Mouse (Mus musculus): ENCODE measurements around the gene Paip2b. TPM values are rescaled to one million over a fixed set of nuclear protein-coding genes. Genes with fewer than 3 reads are reported as not detected.

Paip2b gene
- 16.0 and 21.0 TPM in 2 replicates for total RNA-seq (2012; rRNA removed)
- polyA plus RNA-seq (2012; ENCODE audit: insufficient read depth in 1 of 2, insufficient read length in 2 of 2, low read depth in 1 of 2, low replicate concordance in 2 of 2, missing spikeins in 1 of 2), result 10 to 100 TPM in 1 of 2 experiments, not detected in 1; 18.4 TPM

DNA sequence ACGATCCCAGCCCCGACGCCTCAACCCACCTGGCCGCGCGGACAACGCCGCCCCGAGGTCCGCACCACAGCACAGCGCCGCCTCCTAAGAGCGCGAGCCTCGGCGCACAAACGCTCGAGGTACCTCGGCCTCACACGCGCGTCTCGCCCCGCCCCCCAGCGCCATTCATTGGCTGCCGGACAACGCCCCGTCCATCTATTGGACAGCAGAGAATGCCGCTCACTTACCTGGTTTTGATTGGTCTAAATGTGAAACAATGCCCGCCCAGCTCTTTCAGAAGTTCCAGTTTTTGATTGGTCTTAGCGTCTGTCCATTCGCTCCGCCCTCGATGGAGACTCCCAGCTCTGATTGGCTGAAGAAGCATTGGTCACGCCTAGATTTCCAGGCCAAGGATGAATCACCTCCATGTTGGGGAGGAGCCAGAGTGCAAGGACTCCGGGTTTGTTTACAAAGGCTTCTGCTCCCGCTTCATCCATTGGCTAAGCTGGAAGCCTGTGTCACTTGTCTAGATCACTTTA is at the start of gene Paip2b:
Paip2b (minus strand) TSS at position 136 of the 518 bp plus-strand sequence.
- H3K9ac ChIP-seq (ENCODE audit: control insufficient read depth, low read depth, low read length, poor library complexity, severe bottlenecking), result peak within 1 kb of the TSS; percentile 72
- H3K27me3 ChIP-seq (ENCODE audit: control insufficient read depth in 1 of 2, insufficient read depth in 2 of 2, low read length in 2 of 2), result no peaks in the 10 kb centered on the region
- peaks cover 2 to 6% of the 10 kb centered on the region in 2 experiments; a peak in 2 of 4 replicates for H3K4me1 ChIP-seq (ENCODE audit: control insufficient read depth in 1 of 2, insufficient read depth in 2 of 2, low read length in 2 of 2)
- peak; percentile 100 for DNase-seq (ENCODE audit: low read depth, low spot score)
- H3K36me3 ChIP-seq (ENCODE audit: control insufficient read depth in 1 of 2, insufficient read depth in 2 of 2, low read length in 2 of 2), result peaks cover 0 to 6% of the 10 kb centered on the region in 2 experiments; a peak in 2 of 4 replicates
- peak; percentile 62; the same call in 1 of the 2 replicates for TF ChIP-seq POLR2AphosphoS2 (IDR thresholded peaks at IDR 0.05; ENCODE audit: low read length)
- peak; percentile 58 for TF ChIP-seq SIN3A (IDR thresholded peaks at IDR 0.05; ENCODE audit: low read length)
- 0 out of 2 replicates have a peak, but pooled peaks have one; percentile 9 for TF ChIP-seq USF1 (IDR thresholded peaks at IDR 0.05; ENCODE audit: low read depth, low read length)
- peak; percentile 31; the same call in 1 of the 2 replicates for TF ChIP-seq POLR2AphosphoS5 (IDR thresholded peaks at IDR 0.05; ENCODE audit: borderline replicate concordance, low read depth, low read length)
- peak; percentile 69; the same call in 1 of the 2 replicates for TF ChIP-seq TBP (IDR thresholded peaks at IDR 0.05; ENCODE audit: low read depth, low read length)
- peak in 2 of 3 experiments; percentile 8 to 14; a peak in 1 of 6 replicates for TF ChIP-seq CTCF (IDR thresholded peaks at IDR 0.05 in 2 of 3, conservative IDR thresholded peaks at IDR 0.05 in 1 of 3; ENCODE audit: control insufficient read depth in 1 of 3, insufficient read depth in 1 of 3, low read depth in 2 of 3, low read length in 3 of 3, poor library complexity in 1 of 3, severe bottlenecking in 1 of 3)
- TF ChIP-seq NELFE (IDR thresholded peaks at IDR 0.05; ENCODE audit: low read depth, low read length), result peak; percentile 85
- peak; percentile 41; the same call in 1 of the 2 replicates for TF ChIP-seq TCF12 (IDR thresholded peaks at IDR 0.05; ENCODE audit: low read depth, low read length)
- TF ChIP-seq HCFC1 (IDR thresholded peaks at IDR 0.05; ENCODE audit: low read depth, low read length), result peak; percentile 53
- no peak for TF ChIP-seq RAD21 (IDR thresholded peaks at IDR 0.05; ENCODE audit: low read depth, low read length)
- TF ChIP-seq NRF1 (IDR thresholded peaks at IDR 0.05; ENCODE audit: insufficient read depth, low read depth, low read length, poor library complexity, severe bottlenecking), result 0 out of 2 replicates have a peak, but pooled peaks have one; percentile 32
- TF ChIP-seq TAL1 (IDR thresholded peaks at IDR 0.05; ENCODE audit: low read length), result no peak
- no peak for TF ChIP-seq UBTF (IDR thresholded peaks at IDR 0.05; ENCODE audit: borderline replicate concordance, insufficient read depth, low read depth, low read length)
- no peak for TF ChIP-seq GATA1 (IDR thresholded peaks at IDR 0.05; ENCODE audit: low read depth, low read length)
- no peak for TF ChIP-seq ZNF384 (IDR thresholded peaks at IDR 0.05; ENCODE audit: low read depth, low read length)
- peak; percentile 86 for TF ChIP-seq CHD2 (IDR thresholded peaks at IDR 0.05; ENCODE audit: low read length)
- peak; percentile 90 to 95 for TF ChIP-seq POLR2A (IDR thresholded peaks at IDR 0.05; ENCODE audit: control insufficient read depth in 1 of 2, insufficient read depth in 1 of 2, low read depth in 1 of 2, low read length in 2 of 2, poor library complexity in 1 of 2)
- TF ChIP-seq MAX (IDR thresholded peaks at IDR 0.05; ENCODE audit: low read length), result peak; percentile 82
- peak; percentile 39 for TF ChIP-seq MXI1 (IDR thresholded peaks at IDR 0.05; ENCODE audit: low read depth, low read length)
- no peak for TF ChIP-seq MYB (IDR thresholded peaks at IDR 0.05; ENCODE audit: low read depth, low read length)
- peak; percentile 59; the same call in 1 of the 2 replicates for TF ChIP-seq ZMIZ1 (IDR thresholded peaks at IDR 0.05; ENCODE audit: low read depth, low read length)
- H3K27ac ChIP-seq (ENCODE audit: control insufficient read depth, low read depth, low read length), result no peak within 1 kb of the TSS
- peak within 1 kb of the TSS; percentile 65 to 68 for H3K4me3 ChIP-seq (ENCODE audit: control insufficient read depth in 1 of 2, insufficient read depth in 1 of 2, low read depth in 2 of 2, low read length in 2 of 2)
- H3K79me2 ChIP-seq (ENCODE audit: control insufficient read depth, insufficient read depth, low read length, poor library complexity), result no peaks in the 10 kb centered on the region; the same call in 1 of the 2 replicates
- H3K9me3 ChIP-seq (replicated peaks; ENCODE audit: insufficient read depth, low read length), result no peaks in the 10 kb centered on the region

Measured in MEL (cell line).